28 mouse cellular contexts compared by ENCODE assay signal in the genomic region with DNA sequence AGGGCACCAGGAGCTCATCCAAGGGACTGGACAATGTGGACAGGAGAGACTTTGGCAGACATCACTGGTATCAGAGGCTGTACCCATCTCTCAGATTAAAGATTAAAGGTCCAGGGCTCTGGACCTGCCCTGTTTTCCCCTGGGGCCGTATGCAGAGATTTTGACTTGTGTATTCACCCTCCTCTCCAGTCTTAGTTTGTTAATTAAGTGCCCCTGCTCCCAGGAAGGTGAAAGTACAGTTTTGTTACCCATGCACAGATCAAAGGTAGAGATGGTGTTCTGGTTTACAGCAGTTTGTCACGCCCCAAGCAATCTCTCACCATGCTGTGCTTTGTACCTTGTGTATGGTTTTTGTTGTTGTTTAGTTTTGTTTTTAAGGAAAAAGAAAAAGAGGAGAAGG. TPM values are rescaled to one million over a fixed set of nuclear protein-coding genes. Genes with fewer than 3 reads are reported as not detected.
DNase-seq lines count a peak whose midpoint lies in the region; ATAC-seq and TF ChIP-seq lines count a peak whose summit lies in the region.
"Had no signal": no experiment of that assay in that cellular context is flagged by ENCODE, and none has a peak within 500 bp of the region (broad histone marks: within the 10 kb centered on the region; RNA-seq: fewer than 3 reads in every experiment).

No protein-coding gene starts in this region.

- H3K9me3 ChIP-seq in kidney, embryonic 14.5 days (ENCODE audit: control insufficient read depth, low read length), result no peaks in the 10 kb centered on the region
- H3K9me3 ChIP-seq in intestine, postnatal 0 days (ENCODE audit: control insufficient read depth), result no peaks in the 10 kb centered on the region
- H3K9me3 ChIP-seq: forebrain, embryonic 10.5 days; forebrain, embryonic 13.5 days; heart, embryonic 10.5 days; heart, embryonic 13.5 days had no signal

- 60% methylated on average over 2 of the region's 2 CpGs for WGBS in kidney, embryonic 14.5 days
- WGBS in intestine, postnatal 0 days, result 30% methylated on average over 2 of the region's 2 CpGs

- DNase-seq in kidney, adult 11 months, result peak; percentile 68
- DNase-seq in kidney, postnatal 25 days, result no peak
- DNase-seq in kidney, adult 9 months, result peak; percentile 85
- DNase-seq in ovary, postnatal 36 days (ENCODE audit: low spot score), result no peak
- DNase-seq: adrenal gland, postnatal 10 days; adrenal gland, postnatal 36 days; B cell, adult 2 months; cerebellum, adult 18-20 months; cerebellum, adult 9-10 months; cerebellum, postnatal 14 days; gastrocnemius, postnatal 10 days; gastrocnemius, postnatal 36 days; heart, adult 2 months; heart, postnatal 14 days; heart, postnatal 4 days had no signal

- H3K27ac ChIP-seq in kidney, embryonic 14.5 days (ENCODE audit: low read depth, low read length), result no peak overlapping the region
- no peak overlapping the region for H3K27ac ChIP-seq in intestine, postnatal 0 days (ENCODE audit: low read depth, low read length)
- H3K27ac ChIP-seq: forebrain, embryonic 10.5 days; forebrain, embryonic 13.5 days; heart, adult 2 months; heart, embryonic 10.5 days; heart, embryonic 13.5 days; hindbrain, embryonic 14.5 days had no signal

- no peak overlapping the region for H3K4me3 ChIP-seq in kidney, embryonic 14.5 days (ENCODE audit: low read length)
- no peak overlapping the region for H3K4me3 ChIP-seq in intestine, postnatal 0 days (ENCODE audit: low read depth, low read length)
- H3K4me3 ChIP-seq: forebrain, embryonic 10.5 days; forebrain, embryonic 13.5 days; heart, adult 2 months; heart, embryonic 10.5 days; heart, embryonic 13.5 days had no signal

- no peak for ATAC-seq in kidney, embryonic 14.5 days (ENCODE audit: low FRiP score, low TSS enrichment)
- ATAC-seq in intestine, postnatal 0 days, result peak; percentile 50; the same call in 1 of the 2 replicates
- ATAC-seq: forebrain, embryonic 13.5 days; forebrain, embryonic 16.5 days; Patski had no signal

- no peak for TF ChIP-seq CTCF in intestine, postnatal 0 days (IDR thresholded peaks at IDR 0.05; ENCODE audit: low read depth)

- H3K27me3 ChIP-seq in kidney, embryonic 14.5 days (ENCODE audit: control insufficient read depth, insufficient read depth, low read length), result no peaks in the 10 kb centered on the region
- no peaks in the 10 kb centered on the region for H3K27me3 ChIP-seq in intestine, postnatal 0 days (replicated peaks; ENCODE audit: control insufficient read depth, insufficient read depth, low read length)
- H3K27me3 ChIP-seq: CH12.LX; forebrain, embryonic 13.5 days; heart, embryonic 13.5 days; Patski had no signal

- H3K9ac ChIP-seq in kidney, embryonic 14.5 days (ENCODE audit: low read depth, low read length), result no peak overlapping the region
- H3K9ac ChIP-seq in intestine, postnatal 0 days (ENCODE audit: low read depth, low read length), result no peak overlapping the region
- H3K9ac ChIP-seq: forebrain, embryonic 13.5 days; heart, embryonic 13.5 days; hindbrain, embryonic 14.5 days had no signal

- H3K4me1 ChIP-seq in kidney, embryonic 14.5 days (ENCODE audit: control insufficient read depth, insufficient read depth, low read length), result no peaks in the 10 kb centered on the region
- H3K4me1 ChIP-seq in intestine, postnatal 0 days (replicated peaks; ENCODE audit: control insufficient read depth, insufficient read depth, low read length), result no peaks in the 10 kb centered on the region
- H3K4me1 ChIP-seq: forebrain, embryonic 10.5 days; forebrain, embryonic 13.5 days; heart, embryonic 10.5 days; heart, embryonic 13.5 days had no signal

- H3K36me3 ChIP-seq in kidney, embryonic 14.5 days (ENCODE audit: control insufficient read depth, insufficient read depth, low read length), result no peaks in the 10 kb centered on the region
- H3K36me3 ChIP-seq in intestine, postnatal 0 days (ENCODE audit: control insufficient read depth, insufficient read depth), result peaks cover 11% of the 10 kb centered on the region; the same call in 1 of the 2 replicates
- H3K36me3 ChIP-seq: forebrain, embryonic 10.5 days; G1E; heart, embryonic 10.5 days; heart, embryonic 13.5 days had no signal

- no peak overlapping the region for H3K4me2 ChIP-seq in kidney, embryonic 14.5 days (replicated peaks; ENCODE audit: low read depth, low read length)
- H3K4me2 ChIP-seq in intestine, postnatal 0 days (replicated peaks; ENCODE audit: low read depth), result no peak overlapping the region
- H3K4me2 ChIP-seq: forebrain, embryonic 13.5 days; heart, embryonic 13.5 days; hindbrain, embryonic 14.5 days had no signal

RNA-seq across cellular contexts. Expression of gene Fbp2, which starts 12.4 kb away (rescaled TPM):
- polyA plus RNA-seq in kidney, embryonic 14.5 days (2014; fragmentation: Nextera tagmentation; extraction: Ambion mirVana), result 1.7 and 5.9 TPM in 2 replicates
- 474 and 501 TPM in 2 replicates for polyA plus RNA-seq in intestine, postnatal 0 days (2015; fragmentation: Nextera tagmentation; extraction: Ambion mirVana)
- polyA plus RNA-seq: forebrain, embryonic 13.5 days; G1E; heart, embryonic 13.5 days; hindbrain, embryonic 11.5 days had no signal

RNA-seq across cellular contexts. Expression of gene Fbp1, which starts 17.5 kb away (rescaled TPM):
- 1.8 and 3.9 TPM in 2 replicates for polyA plus RNA-seq in kidney, embryonic 14.5 days (2014; fragmentation: Nextera tagmentation; extraction: Ambion mirVana)
- 529 and 593 TPM in 2 replicates for polyA plus RNA-seq in intestine, postnatal 0 days (2015; fragmentation: Nextera tagmentation; extraction: Ambion mirVana)
- polyA plus RNA-seq: embryonic facial prominence, embryonic 11.5 days; forebrain, embryonic 10.5 days; forebrain, embryonic 13.5 days; forebrain, embryonic 16.5 days; G1E; hindbrain, embryonic 11.5 days; Patski had no signal

Comparison
In these comparisons a context has a peak if more than half of its experiments do, and no peak if none do; other contexts are left out.
1. DNase-seq: peak in kidney, adult 11 months (single experiment) and kidney, adult 9 months (single experiment); none in kidney, postnatal 25 days (0 of 2) and ovary, postnatal 36 days (single experiment).
2. RNA of gene Fbp2, which starts 12.4 kb away (polyA plus RNA-seq): 474 to 501 TPM in intestine, postnatal 0 days; 1.7 to 5.9 TPM in kidney, embryonic 14.5 days; every median in the first group is over 10 times any median in the second.
3. RNA of gene Fbp1, which starts 17.5 kb away (polyA plus RNA-seq): 529 to 593 TPM in intestine, postnatal 0 days; 1.8 to 3.9 TPM in kidney, embryonic 14.5 days; every median in the first group is over 100 times any median in the second.